Mouse (Mus musculus) CH12.LX (cell line): ENCODE results near the gene Abt1. TPM values are rescaled to one million over a fixed set of nuclear protein-coding genes. Genes with fewer than 3 reads are reported as not detected.
A peak's percentile ranks its signal among the peaks of the same experiment; 100 is the strongest.

ENCODE experiments used
- DNase-seq: peaks from one replicate; pipeline ENCODE4 v3.0.0-alpha.2; 2013; ENCODE audit errors: extremely low read depth
- H3K27ac ChIP-seq: 2 replicates; pipeline ENCODE4 v1.5.1; 2012; ENCODE audit warnings: low read depth, mild to moderate bottlenecking, control low read depth, moderate library complexity; ENCODE audit not compliant: insufficient read depth
- H3K27me3 ChIP-seq: replicated peaks from 2 replicates; pipeline ENCODE3; 2012; ENCODE audit warnings: inconsistent platforms
- H3K36me3 ChIP-seq, 2 experiments: replicated peaks in 1 of 2; 2 replicates each; pipeline versions ENCODE3 to v1.6.1; 2012; ENCODE audit warnings: inconsistent platforms in 1 of 2, low read length in 1 of 2, mild to moderate bottlenecking in 1 of 2, mixed read lengths in 1 of 2, moderate library complexity in 1 of 2; ENCODE audit not compliant: control insufficient read depth in 1 of 2, insufficient read depth in 1 of 2
- H3K4me1 ChIP-seq, 2 experiments: 2 replicates each; pipeline ENCODE4 v1.6.1; 2012; ENCODE audit warnings: inconsistent platforms in 1 of 2, moderate library complexity in 1 of 2; ENCODE audit not compliant: insufficient read depth in 2 of 2, control insufficient read depth in 1 of 2
- H3K4me2 ChIP-seq: 2 replicates; pipeline ENCODE4 v1.6.1; 2012; ENCODE audit warnings: low read depth, mild to moderate bottlenecking, control low read depth; ENCODE audit not compliant: poor library complexity, insufficient read depth, severe bottlenecking
- H3K4me3 ChIP-seq, 3 experiments: fragments of 150-350 bp in 1 of 3; sonication (generic) in 1 of 3; replicated peaks in 1 of 3; 2 replicates each; pipeline versions ENCODE3 to v1.5.1; 2011 to 2012; ENCODE audit warnings: low read depth in 2 of 3, low read length in 2 of 3, mild to moderate bottlenecking in 2 of 3, moderate library complexity in 2 of 3, control low read depth in 1 of 3, improper control_type of control experiment in 1 of 3, inconsistent platforms in 1 of 3, mixed read lengths in 1 of 3; ENCODE audit not compliant: poor library complexity in 1 of 3
- H3K79me2 ChIP-seq: replicated peaks from 2 replicates; pipeline ENCODE4 v1.6.1; 2012; ENCODE audit warnings: mild to moderate bottlenecking, moderate library complexity; ENCODE audit not compliant: control insufficient read depth, poor library complexity, insufficient read depth, severe bottlenecking; ENCODE audit errors: extremely low read depth
- H3K9ac ChIP-seq: 2 replicates; pipeline ENCODE4 v1.6.1; 2012; ENCODE audit warnings: low read depth, mild to moderate bottlenecking, control low read depth, moderate library complexity; ENCODE audit not compliant: insufficient read depth
- H3K9me3 ChIP-seq: replicated peaks from 2 replicates; pipeline ENCODE3; 2012; ENCODE audit warnings: low read length, inconsistent platforms, mixed read lengths
- GABPA ChIP-seq: IDR thresholded peaks from 2 replicates; pipeline ENCODE4 v1.6.1; 2012; ENCODE audit warnings: low read depth, low read length, improper control_type of control experiment, inconsistent platforms; ENCODE audit not compliant: insufficient replicate concordance
- JUN ChIP-seq: IDR thresholded peaks from 2 replicates; pipeline ENCODE4 v1.6.1; 2011; ENCODE audit warnings: low read depth, mild to moderate bottlenecking, low read length, improper control_type of control experiment, moderate library complexity; ENCODE audit not compliant: insufficient read depth
- MAFK ChIP-seq: IDR thresholded peaks from 2 replicates; pipeline ENCODE4 v1.6.1; 2011; ENCODE audit warnings: low read length, improper control_type of control experiment; ENCODE audit not compliant: insufficient replicate concordance
- MYC ChIP-seq: IDR thresholded peaks from 2 replicates; pipeline ENCODE4 v1.6.1; 2011; ENCODE audit warnings: low read depth, mild to moderate bottlenecking, improper control_type of control experiment, low read length
- NRF1 ChIP-seq: IDR thresholded peaks from 2 replicates; pipeline ENCODE4 v1.6.1; 2014; ENCODE audit warnings: low read depth, mild to moderate bottlenecking, inconsistent platforms, low read length, improper control_type of control experiment, moderate library complexity
- SIN3A ChIP-seq: IDR thresholded peaks from 2 replicates; pipeline ENCODE4 v1.6.1; 2012; ENCODE audit warnings: low read length, improper control_type of control experiment, inconsistent platforms
- SMC3 ChIP-seq: IDR thresholded peaks from 2 replicates; pipeline ENCODE4 v1.6.1; 2011; ENCODE audit warnings: low read depth, low read length, improper control_type of control experiment
- TCF12 ChIP-seq: IDR thresholded peaks from 2 replicates; pipeline ENCODE4 v1.6.1; 2014; ENCODE audit warnings: low read depth, mild to moderate bottlenecking, inconsistent platforms, low read length, improper control_type of control experiment
- UBTF ChIP-seq: IDR thresholded peaks from 2 replicates; pipeline ENCODE4 v1.6.1; 2012; ENCODE audit warnings: low read depth, mild to moderate bottlenecking, inconsistent platforms, low read length, improper control_type of control experiment, moderate library complexity
- ZC3H11A ChIP-seq: IDR thresholded peaks from 2 replicates; pipeline ENCODE4 v1.6.1; 2012; ENCODE audit warnings: low read depth, mild to moderate bottlenecking, inconsistent platforms, low read length, improper control_type of control experiment
- ZKSCAN1 ChIP-seq: IDR thresholded peaks from 2 replicates; pipeline ENCODE4 v1.6.1; 2012; ENCODE audit warnings: low read depth, inconsistent platforms, low read length, improper control_type of control experiment, borderline replicate concordance
- dilution Hi-C: fragments of 300-500 bp; cut with MboI; formaldehyde crosslinking; loops from 2 replicates; pipeline ENCODE4 v1.14.3; 2020; ENCODE audit warnings: low sequenced_read_pairs; ENCODE audit not compliant: extremely low pct_unique_long_range_greater_than_20kb, extremely low pct_ligation_motif_present
- in situ Hi-C: fragments of 300-500 bp; cut with MboI; formaldehyde crosslinking; loops from 3 replicates; pipeline ENCODE4 v1.14.3; 2019; ENCODE audit warnings: low sequenced_read_pairs, low pct_ligation_motif_present, low pct_unique_long_range_greater_than_20kb, mixed read lengths
- polyA plus RNA-seq: library from polyadenylated mRNA; unstranded; fragments of >175 nt; gene quantifications from 2 replicates; pipeline ENCODE4 v1.2.1, GENCODE M21; 2012; ENCODE audit warnings: low read depth; ENCODE audit not compliant: insufficient read length
- total RNA-seq, 2 experiments: library from RNA; depleted of rRNA; stranded (reverse); fragments of 300-350 nt in 1 of 2; fragments of >200 nt in 1 of 2; gene quantifications; 2 replicates each; pipeline ENCODE4 v1.2.3; 2012 to 2014

Abt1 gene
- total and polyA plus RNA-seq, 3 experiments: 10.1 to 15.4 (median 11.7) TPM

- Histone ChIP-seq H3K27ac (no peak overlapping the region), H3K4me1 (peaks cover 2 to 17% of the 10 kb centered on the region in 2 experiments; a peak in 2 of 4 replicates), H3K36me3 (no peaks in the 10 kb centered on the region), H3K79me2 (no peaks in the 10 kb centered on the region), H3K9me3 (no peaks in the 10 kb centered on the region), H3K27me3 (peaks cover 2% of the 10 kb centered on the region), H3K4me2 (no peak overlapping the region), H3K9ac (no peak overlapping the region), H3K4me3 (no peak overlapping the region)
- in situ Hi-C loops: no loop called here
- no peak for DNase-seq
- dilution Hi-C loops: no loop called here
- TF ChIP-seq MAFK (peak; percentile 92), ZC3H11A (no peak)
- TF ChIP-seq, all 38 proteins: peak for 1
These were observed 40.5 kb downstream of the Abt1 start for GRCm38 (mm10) chr13:23383127-23383526.

GRCm38 (mm10) chr13:23372433-23372832 lies 51.2 kb downstream of the Abt1 start:
- Histone ChIP-seq H3K9me3 (no peaks in the 10 kb centered on the region), H3K79me2 (peaks cover 7% of the 10 kb centered on the region; the same call in 1 of the 2 replicates)
- TF ChIP-seq TCF12 (no peak), ZKSCAN1 (no peak), NRF1 (no peak), MYC (no peak), JUN (no peak), SMC3 (no peak), SIN3A (no peak), GABPA (no peak), MAFK (no peak)
- TF ChIP-seq, all 38 proteins: peak for 0
- no peak for DNase-seq
- H3K27me3 ChIP-seq: no peaks in the 10 kb centered on the region
- no peak overlapping the region for H3K4me2 ChIP-seq
- H3K4me3 ChIP-seq: no peak overlapping the region
- in situ Hi-C loops: no loop called here
- peaks cover 2 to 7% of the 10 kb centered on the region in 2 experiments; a peak in 2 of 4 replicates for H3K4me1 ChIP-seq
- H3K9ac ChIP-seq: no peak overlapping the region
- dilution Hi-C loops: no loop called here
- H3K27ac ChIP-seq: no peak overlapping the region
- H3K36me3 ChIP-seq: no peaks in the 10 kb centered on the region

GRCm38 (mm10) chr13:23370075-23370474 lies 53.6 kb downstream of the Abt1 start:
- TF ChIP-seq UBTF: no peak
- Histone ChIP-seq H3K27me3 (no peaks in the 10 kb centered on the region), H3K27ac (no peak overlapping the region), H3K4me2 (peak overlapping the region; percentile 91; the same call in 1 of the 2 replicates), H3K4me3 (no peak overlapping the region), H3K36me3 (peaks cover 0 to 13% of the 10 kb centered on the region in 2 experiments), H3K4me1 (peaks cover 5 to 28% of the 10 kb centered on the region in 2 experiments; a peak in 3 of 4 replicates), H3K9me3 (no peaks in the 10 kb centered on the region), H3K79me2 (peaks cover 15% of the 10 kb centered on the region; the same call in 1 of the 2 replicates), H3K9ac (peak overlapping the region; percentile 64; the same call in 1 of the 2 replicates)
- dilution Hi-C loops: no loop called here
- in situ Hi-C loops: no loop called here
- DNase-seq: no peak
